Mouse (Mus musculus) midbrain, embryonic 16.5 days (tissue): ENCODE measurements around the gene Epha6. TPM values are rescaled to one million over a fixed set of nuclear protein-coding genes. Genes with fewer than 3 reads are reported as not detected.

Experiments
- ATAC-seq: fragments of 200-750 bp; cut with Nextera tagmentation; 2 replicates; pipeline ENCODE4 v1.8.0; 2017; ENCODE audit warnings: moderate TSS enrichment
- H3K27ac ChIP-seq: fragments of 300-500 bp; sonication (generic); 2 replicates; pipeline ENCODE4 v1.5.1; 2014; ENCODE audit warnings: mild to moderate bottlenecking, low read length, mixed read lengths
- H3K27me3 ChIP-seq: fragments of 300-500 bp; sonication (generic); 2 replicates; pipeline ENCODE4 v1.6.1; 2014; ENCODE audit warnings: low read depth, low read length, mixed read lengths; ENCODE audit not compliant: control insufficient read depth, insufficient read depth
- H3K36me3 ChIP-seq: fragments of 300-500 bp; sonication (generic); 2 replicates; pipeline ENCODE4 v1.6.1; 2014; ENCODE audit warnings: mild to moderate bottlenecking, low read length, moderate library complexity, mixed read lengths; ENCODE audit not compliant: control insufficient read depth, insufficient read depth
- H3K4me1 ChIP-seq: fragments of 300-500 bp; sonication (generic); 2 replicates; pipeline ENCODE4 v1.6.1; 2014; ENCODE audit warnings: mild to moderate bottlenecking, low read length, mixed read lengths; ENCODE audit not compliant: control insufficient read depth, insufficient read depth
- H3K4me2 ChIP-seq: fragments of 300-500 bp; sonication (generic); 2 replicates; pipeline ENCODE4 v1.6.1; 2014; ENCODE audit warnings: mild to moderate bottlenecking, low read length, mixed read lengths
- H3K4me3 ChIP-seq: fragments of 300-500 bp; sonication (generic); 2 replicates; pipeline ENCODE4 v1.5.1; 2014; ENCODE audit warnings: low read depth, mild to moderate bottlenecking, low read length, moderate library complexity, mixed read lengths
- H3K9ac ChIP-seq: fragments of 300-500 bp; sonication (generic); 2 replicates; pipeline ENCODE4 v1.6.1; 2014; ENCODE audit warnings: low read depth, low read length, mixed read lengths
- H3K9me3 ChIP-seq: fragments of 300-500 bp; sonication (generic); replicated peaks from 2 replicates; pipeline ENCODE4 v1.6.1; 2014; ENCODE audit warnings: mild to moderate bottlenecking, low read length, mixed read lengths; ENCODE audit not compliant: control insufficient read depth, poor library complexity, severe bottlenecking
- WGBS: fragments of 180-500 bp; shearing (Covaris S2); extraction: QIAGEN DNeasy Blood & Tissue Kit; methylation state at CpG from one replicate; pipeline ENCODE4 v1.1.7; 2014; 5-methylcytosine and 5-hydroxymethylcytosine counted together
- polyA plus RNA-seq: library from polyadenylated mRNA; unstranded; fragments of >200 nt; fragmentation: Nextera tagmentation; extraction: Ambion mirVana; gene quantifications from 2 replicates; pipeline ENCODE4 v1.2.1, GENCODE M21; 2015

Epha6 gene
- polyA plus RNA-seq, 1 experiment from 2014 or later: 6.4 TPM

DNA sequence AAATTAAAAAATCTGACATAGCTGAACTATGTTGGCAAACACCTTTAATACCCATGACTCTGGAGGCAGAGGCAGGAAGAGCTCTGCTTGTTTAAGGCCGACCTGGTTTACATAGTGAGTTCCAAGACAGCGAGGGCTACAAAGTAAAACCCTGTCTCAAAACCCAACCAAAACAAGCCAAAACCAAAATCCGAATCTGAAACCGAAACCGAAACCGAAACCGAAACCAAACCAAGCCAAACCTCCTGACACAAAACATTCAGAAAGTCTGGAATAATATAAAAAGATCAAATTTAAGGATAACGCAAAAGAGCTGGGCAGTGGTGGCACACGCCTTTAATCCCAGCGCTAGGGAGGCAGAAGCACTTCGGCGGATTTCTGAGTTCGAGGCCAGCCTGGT is 725.3 kb downstream of the Epha6 start:
- Histone ChIP-seq H3K9me3 (no peaks in the 10 kb centered on the region; the same call in 1 of the 2 replicates), H3K4me1 (no peaks in the 10 kb centered on the region), H3K9ac (no peak overlapping the region), H3K4me2 (no peak overlapping the region), H3K27me3 (no peaks in the 10 kb centered on the region), H3K36me3 (no peaks in the 10 kb centered on the region), H3K27ac (no peak overlapping the region), H3K4me3 (no peak overlapping the region)
- no peak for ATAC-seq
- WGBS: 97% methylated on average over 13 of the region's 13 CpGs

DNA sequence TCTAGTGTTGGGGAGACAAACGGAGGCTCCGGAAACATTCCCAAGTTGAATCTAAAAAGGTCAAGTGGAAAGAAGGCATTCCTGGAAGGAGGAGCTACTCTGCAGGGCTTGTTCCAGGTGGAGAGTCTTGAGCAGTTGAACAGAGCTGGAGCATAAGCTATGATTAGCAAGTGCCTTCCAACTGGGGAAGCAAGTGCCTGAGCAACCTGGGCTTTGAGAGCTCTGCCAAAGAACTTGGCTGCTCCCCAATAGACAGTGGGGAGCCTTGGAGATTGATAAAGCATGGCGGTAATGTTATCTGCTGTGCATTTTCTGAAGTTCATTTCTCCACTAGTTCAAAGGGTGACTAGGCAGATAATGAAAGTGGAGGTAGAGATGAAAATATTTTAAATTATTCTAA is 733.5 kb downstream of the Epha6 start:
- WGBS: 94% methylated on average over 3 of the region's 3 CpGs
- no peaks in the 10 kb centered on the region for H3K4me1 ChIP-seq
- H3K9ac ChIP-seq: no peak overlapping the region
- no peak overlapping the region for H3K27ac ChIP-seq
- H3K27me3 ChIP-seq: no peaks in the 10 kb centered on the region
- no peaks in the 10 kb centered on the region for H3K9me3 ChIP-seq
- H3K4me2 ChIP-seq: no peak overlapping the region
- H3K36me3 ChIP-seq: no peaks in the 10 kb centered on the region
- no peak overlapping the region for H3K4me3 ChIP-seq
- no peak for ATAC-seq

DNA sequence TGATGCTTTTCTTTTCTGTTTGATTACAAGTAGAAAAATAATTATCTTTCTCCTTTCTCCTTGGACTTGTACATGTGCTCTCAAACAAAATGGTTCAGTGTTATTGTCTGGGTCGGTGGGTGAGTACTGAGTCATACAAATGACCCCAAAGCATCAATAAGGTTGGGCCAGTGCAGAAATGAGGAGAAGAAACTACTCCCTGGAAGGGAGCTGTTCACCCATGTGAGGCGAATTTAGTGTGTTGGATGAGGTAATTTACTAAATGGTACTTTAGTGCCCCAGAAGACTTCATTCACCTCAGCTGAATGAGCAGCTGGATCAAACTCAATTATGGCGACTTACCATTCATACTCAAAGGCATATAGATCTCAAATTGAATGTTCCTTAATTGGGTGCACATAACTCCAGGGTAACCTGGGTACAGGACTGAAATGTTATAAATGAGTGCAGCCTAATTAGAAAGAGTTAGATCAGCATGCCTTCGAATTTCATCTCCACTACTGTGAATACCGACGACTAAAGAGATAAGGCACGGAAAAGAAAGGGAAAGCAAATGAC is 751.1 kb downstream of the Epha6 start:
- H3K4me1 ChIP-seq: no peaks in the 10 kb centered on the region
- H3K9ac ChIP-seq: no peak overlapping the region
- H3K27me3 ChIP-seq: no peaks in the 10 kb centered on the region
- WGBS: 54% methylated on average over 7 of the region's 7 CpGs
- H3K4me2 ChIP-seq: no peak overlapping the region
- no peaks in the 10 kb centered on the region for H3K36me3 ChIP-seq
- no peak for ATAC-seq
- no peak overlapping the region for H3K27ac ChIP-seq
- H3K4me3 ChIP-seq: no peak overlapping the region
- no peaks in the 10 kb centered on the region for H3K9me3 ChIP-seq

DNA sequence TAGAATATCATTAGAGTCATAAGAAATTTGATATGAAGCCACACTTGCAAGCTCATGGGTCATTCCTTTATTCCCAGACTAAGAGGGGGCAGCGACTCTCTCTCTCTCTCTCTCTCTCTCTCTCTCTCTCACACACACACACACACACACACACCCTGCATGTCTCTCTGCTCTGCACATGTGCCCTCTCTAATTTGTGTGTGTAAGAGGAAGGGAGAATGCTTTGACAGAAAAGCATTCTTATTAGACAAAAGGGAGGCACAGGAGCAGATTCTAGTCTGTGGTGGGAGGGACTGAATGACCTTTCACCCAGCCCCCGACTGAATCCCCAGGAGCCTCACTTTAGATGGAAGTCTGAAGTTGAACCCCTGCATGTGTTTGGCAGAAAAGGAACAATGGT is 752.6 kb downstream of the Epha6 start:
- Histone ChIP-seq H3K4me3 (no peak overlapping the region), H3K9me3 (no peaks in the 10 kb centered on the region), H3K27ac (no peak overlapping the region), H3K27me3 (no peaks in the 10 kb centered on the region), H3K4me1 (no peaks in the 10 kb centered on the region), H3K36me3 (no peaks in the 10 kb centered on the region), H3K4me2 (no peak overlapping the region), H3K9ac (no peak overlapping the region)
- ATAC-seq: 0 out of 2 replicates have a peak, but pooled peaks have one; percentile 5
- WGBS: 24% methylated on average over 2 of the region's 2 CpGs

- H3K27ac ChIP-seq: no peak overlapping the region
- no peak overlapping the region for H3K9ac ChIP-seq
- 19% methylated on average over 3 of the region's 3 CpGs for WGBS
- H3K9me3 ChIP-seq: no peaks in the 10 kb centered on the region; the same call in 1 of the 2 replicates
- ATAC-seq: no peak
- H3K4me3 ChIP-seq: no peak overlapping the region
- H3K27me3 ChIP-seq: no peaks in the 10 kb centered on the region
- no peak overlapping the region for H3K4me2 ChIP-seq
- H3K4me1 ChIP-seq: no peaks in the 10 kb centered on the region
- no peaks in the 10 kb centered on the region for H3K36me3 ChIP-seq
These were observed 758.8 kb downstream of the Epha6 start for GRCm38 (mm10) chr16:59846574-59846973.

GRCm38 (mm10) chr16:59836778-59837177 is 768.6 kb downstream of the Epha6 start:
- Histone ChIP-seq H3K36me3 (no peaks in the 10 kb centered on the region), H3K4me3 (no peak overlapping the region), H3K9me3 (no peaks in the 10 kb centered on the region), H3K4me1 (no peaks in the 10 kb centered on the region), H3K4me2 (no peak overlapping the region), H3K27ac (no peak overlapping the region), H3K27me3 (no peaks in the 10 kb centered on the region), H3K9ac (no peak overlapping the region)
- no peak for ATAC-seq
- WGBS: 71% methylated on average over 4 of the region's 4 CpGs

GRCm38 (mm10) chr16:59836304-59836703 is 769.0 kb downstream of the Epha6 start:
- 79% methylated on average over 10 of the region's 10 CpGs for WGBS

GRCm38 (mm10) chr16:59832468-59832867 is 772.9 kb downstream of the Epha6 start:
- Histone ChIP-seq H3K4me1 (no peaks in the 10 kb centered on the region), H3K4me3 (no peak overlapping the region), H3K27ac (no peak overlapping the region), H3K36me3 (no peaks in the 10 kb centered on the region), H3K9me3 (no peaks in the 10 kb centered on the region), H3K4me2 (no peak overlapping the region), H3K27me3 (no peaks in the 10 kb centered on the region), H3K9ac (no peak overlapping the region)
- ATAC-seq: no peak
- 63% methylated on average over 5 of the region's 5 CpGs for WGBS

More at GRCm38 (mm10) chr16:59836304-59836703, 769.0 kb downstream of the Epha6 start:
- H3K4me1 ChIP-seq: no peaks in the 10 kb centered on the region
- H3K4me3 ChIP-seq: no peak overlapping the region
- H3K27ac ChIP-seq: no peak overlapping the region
- H3K27me3 ChIP-seq: no peaks in the 10 kb centered on the region
- no peak for ATAC-seq
- no peaks in the 10 kb centered on the region for H3K36me3 ChIP-seq
- H3K4me2 ChIP-seq: no peak overlapping the region
- no peaks in the 10 kb centered on the region for H3K9me3 ChIP-seq
- no peak overlapping the region for H3K9ac ChIP-seq

GRCm38 (mm10) chr16:59829655-59830054 is 775.7 kb downstream of the Epha6 start:
- Histone ChIP-seq H3K36me3 (no peaks in the 10 kb centered on the region), H3K9me3 (no peaks in the 10 kb centered on the region), H3K27me3 (no peaks in the 10 kb centered on the region), H3K27ac (no peak overlapping the region), H3K4me2 (no peak overlapping the region), H3K4me3 (no peak overlapping the region), H3K9ac (no peak overlapping the region), H3K4me1 (no peaks in the 10 kb centered on the region)
- WGBS: 91% methylated on average over 13 of the region's 13 CpGs
- ATAC-seq: no peak
